Mouse (Mus musculus): ENCODE results near the gene Gm614.

Gm614 gene

GRCm38 (mm10) chrX:101260441-101261325 lies 3.1 kb downstream of the Gm614 start:
- DNase-seq (ENCODE audit: low read depth, low spot score), result peak; percentile 66

GRCm38 (mm10) chrX:101256603-101257002 lies 7.2 kb downstream of the Gm614 start:
- DNase-seq (ENCODE audit: low read depth, low spot score), result peak; percentile 71

- no peak for DNase-seq (ENCODE audit: low read depth, low spot score)
Observed at GRCm38 (mm10) chrX:101254740-101255139, 9.1 kb downstream of the Gm614 start.

GRCm38 (mm10) chrX:101253952-101254729 lies 9.7 kb downstream of the Gm614 start, which contains the start of gene Foxo4:
TSS of gene Foxo4 (plus strand) at chrX:101254528.
- peak; percentile 90 for DNase-seq (ENCODE audit: low read depth, low spot score)

- DNase-seq (ENCODE audit: low read depth, low spot score), result no peak
Observed at GRCm38 (mm10) chrX:101245011-101245410, 18.8 kb downstream of the Gm614 start.

- DNase-seq (ENCODE audit: low read depth, low spot score), result no peak
Observed at GRCm38 (mm10) chrX:101222796-101223162, 41.0 kb downstream of the Gm614 start.

GRCm38 (mm10) chrX:101221834-101222795 lies 41.7 kb downstream of the Gm614 start, which contains the start of gene Snx12:
TSS of gene Snx12 (minus strand) at chrX:101222563.
- peak; percentile 95 for DNase-seq (ENCODE audit: low read depth, low spot score)

All from CD4-positive helper T cell, adult 2 months (primary cell).